8 mouse cellular contexts compared by ENCODE assay signal in genomic region chr6:71826869-71827268, GRCm38 (mm10). TPM values are rescaled to one million over a fixed set of nuclear protein-coding genes. Genes with fewer than 3 reads are reported as not detected.
DNase-seq lines count a peak whose midpoint lies in the region; ATAC-seq and TF ChIP-seq lines count a peak whose summit lies in the region.

Gene Mrpl35, minus strand, starts transcription at chr6:71826969.

- peaks cover 3% of the 10 kb centered on the region; the same call in 1 of the 2 replicates for H3K4me1 ChIP-seq in intestine, embryonic 16.5 days (ENCODE audit: control insufficient read depth, insufficient read depth, low read length)
- H3K4me1 ChIP-seq in midbrain, embryonic 12.5 days, result peaks cover 11% of the 10 kb centered on the region

- no peaks in the 10 kb centered on the region for H3K9me3 ChIP-seq in intestine, embryonic 16.5 days (ENCODE audit: control insufficient read depth, low read length)
- no peaks in the 10 kb centered on the region for H3K9me3 ChIP-seq in midbrain, embryonic 12.5 days

- POLR2A ChIA-PET in Patski (lab: Charles Lee), result no interaction called here

- in situ Hi-C loops in Patski (cut with MboI; ENCODE audit: low pct_unique_long_range_greater_than_20kb), result no loop called here

- no peak within 1 kb of the TSS for H3K4me3 ChIP-seq in intestine, embryonic 16.5 days (ENCODE audit: low read length)
- H3K4me3 ChIP-seq in midbrain, embryonic 12.5 days, result no peak within 1 kb of the TSS

- no peak within 1 kb of the TSS for H3K27ac ChIP-seq in intestine, embryonic 16.5 days (ENCODE audit: low read length)
- H3K27ac ChIP-seq in midbrain, embryonic 12.5 days (replicated peaks), result no peak within 1 kb of the TSS

- H3K36me3 ChIP-seq in intestine, embryonic 16.5 days (ENCODE audit: control insufficient read depth, insufficient read depth, low read length), result no peaks in the 10 kb centered on the region
- H3K36me3 ChIP-seq in midbrain, embryonic 12.5 days, result no peaks in the 10 kb centered on the region

- H3K27me3 ChIP-seq in Patski, result peaks cover 8% of the 10 kb centered on the region
- H3K27me3 ChIP-seq in intestine, embryonic 16.5 days (replicated peaks; ENCODE audit: control insufficient read depth, insufficient read depth, low read length), result no peaks in the 10 kb centered on the region
- no peaks in the 10 kb centered on the region for H3K27me3 ChIP-seq in midbrain, embryonic 12.5 days

- no peak for DNase-seq in frontal cortex, adult 2 months (ENCODE audit: extremely low spot score in 1 of 2, low spot score in 1 of 2)
- DNase-seq in Patski (ENCODE audit: low read depth, low spot score), result no peak
- no peak for DNase-seq in gastrocnemius, adult 8-10 months (ENCODE audit: low spot score in 2 of 2)
- DNase-seq in spleen, postnatal 36 days (ENCODE audit: low spot score in 2 of 2), result no peak
- no peak for DNase-seq in spleen, postnatal 10 days (ENCODE audit: low spot score in 2 of 2)

- CTCF ChIA-PET in Patski (lab: Charles Lee), result no interaction called here

- WGBS in intestine, embryonic 16.5 days, result 42% methylated on average over 1 of the region's 1 CpGs
- WGBS in midbrain, embryonic 12.5 days, result 47% methylated on average over 1 of the region's 1 CpGs

- no peak for TF ChIP-seq CTCF in Patski (IDR thresholded peaks at IDR 0.05)

- no peak within 1 kb of the TSS for H3K4me2 ChIP-seq in intestine, embryonic 16.5 days (ENCODE audit: low read depth, low read length)
- H3K4me2 ChIP-seq in midbrain, embryonic 12.5 days (replicated peaks), result no peak within 1 kb of the TSS

- ATAC-seq in frontal cortex, adult (ENCODE audit: low TSS enrichment), result no peak
- no peak for ATAC-seq in Patski
- no peak for ATAC-seq in intestine, embryonic 16.5 days
- ATAC-seq in midbrain, embryonic 12.5 days (ENCODE audit: low FRiP score, low read depth), result no peak

- no peak within 1 kb of the TSS for H3K9ac ChIP-seq in intestine, embryonic 16.5 days (ENCODE audit: low read depth, low read length)
- no peak within 1 kb of the TSS for H3K9ac ChIP-seq in midbrain, embryonic 12.5 days (replicated peaks)

RNA-seq across cellular contexts. Expression of gene Mrpl35, which starts in this region (rescaled TPM):
- polyA plus RNA-seq in frontal cortex, adult 2 months (2012; rRNA removed), result 16.6 and 18.4 TPM in 2 replicates
- polyA plus RNA-seq in Patski (2021), result 35.2 TPM
- total RNA-seq in gastrocnemius, adult 8-10 months (2022), result 10 to 100 TPM; 33.5 to 42.3 (median 36.9) TPM
- 66.5 and 77.4 TPM in 2 replicates for polyA plus RNA-seq in intestine, embryonic 16.5 days (2015; fragmentation: Nextera tagmentation; extraction: Ambion mirVana)
- polyA plus RNA-seq in midbrain, embryonic 12.5 days (2016; fragmentation: Nextera tagmentation; extraction: Ambion mirVana), result 47.0 and 47.7 TPM in 2 replicates
